Mouse (Mus musculus) B cell, adult 2 months (primary cell): ENCODE data around the gene Gm21425.
"Not testable (repeated sequence)": the region's sequence is repeated elsewhere in the genome, so short reads cannot be mapped to it uniquely, and the experiment has no call there.

Source experiments
- DNase-seq, 2 experiments: peaks; one replicate each; pipeline ENCODE4 v3.0.0; 2022

The Gm21425 gene

DNA sequence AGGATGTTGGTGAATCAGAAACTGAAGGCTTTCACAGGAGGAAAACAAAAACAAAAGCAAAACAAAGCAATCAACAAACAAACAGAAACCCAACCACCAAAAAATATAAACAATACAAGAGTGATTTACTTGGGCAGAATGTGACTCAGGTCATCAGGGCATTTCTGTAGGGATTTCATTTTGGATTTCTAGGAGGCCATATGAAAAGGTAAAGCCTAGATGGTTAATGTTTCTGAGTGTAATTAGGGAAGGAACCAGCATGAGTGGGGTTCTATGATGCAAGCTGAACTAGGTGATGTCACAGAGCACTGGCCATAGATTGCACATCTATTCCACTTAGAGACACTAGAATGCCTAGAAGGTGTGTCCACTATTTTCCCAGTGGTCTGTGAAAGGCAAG is at the start of gene Gm21425:
Gene Gm21425, plus strand, starts transcription at position 301 of the 400 bp plus-strand sequence.
- DNase-seq: not testable (repeated sequence)

DNA sequence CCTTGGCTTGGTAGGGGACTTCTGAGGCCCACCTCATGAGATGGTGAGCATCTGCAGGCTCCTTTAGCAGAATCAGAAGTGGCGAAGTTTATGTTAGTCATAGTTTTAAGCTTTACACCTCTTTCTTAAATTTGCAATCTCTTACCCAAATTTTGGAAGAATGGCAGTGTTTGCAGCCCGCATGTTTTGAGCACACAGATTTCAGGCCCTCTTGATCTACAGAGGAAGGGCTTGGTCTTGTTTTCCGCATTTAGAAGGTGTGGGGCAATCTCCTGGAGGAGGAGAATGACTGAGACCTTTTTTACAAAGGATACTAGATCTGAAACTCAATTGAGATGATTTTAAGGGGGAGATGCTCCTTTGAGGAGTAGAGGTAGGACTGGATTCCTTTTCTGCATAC is 28.4 kb upstream of the Gm21425 start, which contains the start of gene Gm21891:
Gene Gm21891, minus strand, starts transcription at position 101 of the 400 bp plus-strand sequence.
- not testable (repeated sequence) for DNase-seq
